19 mouse cellular contexts compared by ENCODE assay signal in genomic region chr11:106180449-106180801, GRCm38 (mm10). TPM values are rescaled to one million over a fixed set of nuclear protein-coding genes. Genes with fewer than 3 reads are reported as not detected.
DNase-seq lines count a peak whose midpoint lies in the region; ATAC-seq and TF ChIP-seq lines count a peak whose summit lies in the region.
"Had no signal": no experiment of that assay in that cellular context is flagged by ENCODE, and none has a peak within 500 bp of the region (broad histone marks: within the 10 kb centered on the region; RNA-seq: fewer than 3 reads in every experiment).

No protein-coding gene starts in this region.

- H3K4me2 ChIP-seq in embryonic facial prominence, embryonic 13.5 days: no peak overlapping the region
- no peak overlapping the region for H3K4me2 ChIP-seq in embryonic facial prominence, embryonic 14.5 days (ENCODE audit: low read depth, low read length)
- H3K4me2 ChIP-seq: forebrain, embryonic 12.5 days; heart, embryonic 11.5 days; heart, embryonic 15.5 days; hindbrain, embryonic 14.5 days had no signal

- no peak for TF ChIP-seq CTCF in spleen, adult 2 months (IDR thresholded peaks at IDR 0.05; ENCODE audit: extremely low read depth, insufficient read depth, insufficient read length, insufficient replicate concordance)
- no peak for TF ChIP-seq CTCF in small intestine, adult 2 months (IDR thresholded peaks at IDR 0.05; ENCODE audit: extremely low read depth, insufficient read length, insufficient replicate concordance, low read depth, low read length)

- H3K27ac ChIP-seq in embryonic facial prominence, embryonic 13.5 days: peak overlapping the region; percentile 83
- H3K27ac ChIP-seq in embryonic facial prominence, embryonic 10.5 days (replicated peaks): no peak overlapping the region
- H3K27ac ChIP-seq in spleen, adult 2 months (ENCODE audit: insufficient read depth, low read length): peak overlapping the region; percentile 41
- H3K27ac ChIP-seq in embryonic facial prominence, embryonic 14.5 days (replicated peaks; ENCODE audit: low read depth, low read length): peak overlapping the region; percentile 55; the same call in 1 of the 2 replicates
- peak overlapping the region; percentile 67; the same call in 1 of the 2 replicates for H3K27ac ChIP-seq in small intestine, adult 2 months (ENCODE audit: insufficient read depth, low read depth, low read length)
- H3K27ac ChIP-seq: forebrain, embryonic 12.5 days; heart, adult 2 months; heart, embryonic 15.5 days; hindbrain, embryonic 10.5 days; hindbrain, embryonic 14.5 days had no signal

- H3K36me3 ChIP-seq in embryonic facial prominence, embryonic 13.5 days: peaks cover 24% of the 10 kb centered on the region
- peaks cover 20% of the 10 kb centered on the region; the same call in 1 of the 2 replicates for H3K36me3 ChIP-seq in embryonic facial prominence, embryonic 10.5 days (replicated peaks)
- H3K36me3 ChIP-seq in spleen, adult 2 months (ENCODE audit: control insufficient read depth, insufficient read depth, low read length): peaks cover 5% of the 10 kb centered on the region
- H3K36me3 ChIP-seq in embryonic facial prominence, embryonic 14.5 days (ENCODE audit: control insufficient read depth, insufficient read depth, low read length): peaks cover 26% of the 10 kb centered on the region
- no peaks in the 10 kb centered on the region for H3K36me3 ChIP-seq in small intestine, adult 2 months (ENCODE audit: control insufficient read depth, insufficient read depth, low read length)

- no peaks in the 10 kb centered on the region for H3K27me3 ChIP-seq in embryonic facial prominence, embryonic 13.5 days
- H3K27me3 ChIP-seq in embryonic facial prominence, embryonic 10.5 days (replicated peaks; ENCODE audit: low read depth, poor library complexity, severe bottlenecking): no peaks in the 10 kb centered on the region
- H3K27me3 ChIP-seq in spleen, adult 2 months (ENCODE audit: control insufficient read depth, insufficient read depth, low read length): no peaks in the 10 kb centered on the region
- no peaks in the 10 kb centered on the region for H3K27me3 ChIP-seq in embryonic facial prominence, embryonic 14.5 days (replicated peaks; ENCODE audit: control insufficient read depth, insufficient read depth, low read length)
- H3K27me3 ChIP-seq in small intestine, adult 2 months (ENCODE audit: control insufficient read depth, insufficient read depth, low read length): no peaks in the 10 kb centered on the region
- H3K27me3 ChIP-seq: forebrain, embryonic 12.5 days; heart, embryonic 15.5 days had no signal

- WGBS in embryonic facial prominence, embryonic 13.5 days: 86% methylated on average over 2 of the region's 2 CpGs
- 84% methylated on average over 2 of the region's 2 CpGs for WGBS in embryonic facial prominence, embryonic 10.5 days
- WGBS in spleen, adult 2 months: 45% methylated on average over 2 of the region's 2 CpGs
- 93% methylated on average over 2 of the region's 2 CpGs for WGBS in embryonic facial prominence, embryonic 14.5 days
- WGBS in small intestine, adult 2 months: 80% methylated on average over 2 of the region's 2 CpGs

- H3K4me3 ChIP-seq in embryonic facial prominence, embryonic 13.5 days: no peak overlapping the region
- H3K4me3 ChIP-seq in embryonic facial prominence, embryonic 10.5 days: no peak overlapping the region
- H3K4me3 ChIP-seq in spleen, adult 2 months (ENCODE audit: extremely low read depth, insufficient read depth, insufficient read length): no peak overlapping the region
- no peak overlapping the region for H3K4me3 ChIP-seq in embryonic facial prominence, embryonic 14.5 days (ENCODE audit: low read depth, low read length)
- H3K4me3 ChIP-seq in small intestine, adult 2 months (ENCODE audit: low read depth, low read length): no peak overlapping the region
- H3K4me3 ChIP-seq: forebrain, embryonic 12.5 days; heart, adult 2 months; heart, embryonic 15.5 days; hindbrain, embryonic 10.5 days had no signal

- H3K4me1 ChIP-seq in embryonic facial prominence, embryonic 13.5 days: peaks cover 20% of the 10 kb centered on the region
- peaks cover 11% of the 10 kb centered on the region for H3K4me1 ChIP-seq in embryonic facial prominence, embryonic 10.5 days
- peaks cover 6% of the 10 kb centered on the region; the same call in 1 of the 2 replicates for H3K4me1 ChIP-seq in spleen, adult 2 months (ENCODE audit: control insufficient read depth, insufficient read depth, insufficient read length)
- H3K4me1 ChIP-seq in embryonic facial prominence, embryonic 14.5 days (ENCODE audit: control insufficient read depth, insufficient read depth, low read length): no peaks in the 10 kb centered on the region; the same call in 1 of the 2 replicates
- H3K4me1 ChIP-seq in small intestine, adult 2 months (ENCODE audit: control insufficient read depth, insufficient read depth, insufficient read length, low read length): peaks cover 2% of the 10 kb centered on the region; the same call in 1 of the 2 replicates
- H3K4me1 ChIP-seq: forebrain, embryonic 12.5 days; heart, embryonic 15.5 days had no signal

- no peak for DNase-seq in embryonic facial prominence, embryonic 10.5 days (ENCODE audit: low spot score)
- peak in 1 of 2 experiments; percentile 9 for DNase-seq in spleen, adult 2 months (ENCODE audit: low read depth in 1 of 2, low spot score in 2 of 2)
- DNase-seq in spleen, adult 18-20 months: no peak
- no peak for DNase-seq in embryonic facial prominence, embryonic 14.5 days (ENCODE audit: low spot score)
- no peak for DNase-seq in heart, adult 11 months
- DNase-seq in thymus, postnatal 10 days (ENCODE audit: low spot score in 2 of 2): no peak
- DNase-seq: adrenal gland, adult 2 months; adrenal gland, postnatal 25 days; heart, adult 2 months; heart, postnatal 14 days had no signal

- ATAC-seq in embryonic facial prominence, embryonic 13.5 days (ENCODE audit: insufficient number of reproducible peaks, insufficient read depth, low FRiP score, low TSS enrichment, low read depth): no peak
- ATAC-seq in embryonic facial prominence, embryonic 14.5 days (ENCODE audit: low read depth): no peak
- ATAC-seq: forebrain, embryonic 16.5 days; intestine, embryonic 16.5 days had no signal

- TF ChIP-seq POLR2A in spleen, adult 2 months (IDR thresholded peaks at IDR 0.05; ENCODE audit: low read depth, low read length): no peak
- no peak for TF ChIP-seq POLR2A in small intestine, adult 2 months (IDR thresholded peaks at IDR 0.05; ENCODE audit: low read depth, low read length)

- H3K9me3 ChIP-seq in embryonic facial prominence, embryonic 13.5 days: no peaks in the 10 kb centered on the region
- H3K9me3 ChIP-seq in embryonic facial prominence, embryonic 10.5 days: no peaks in the 10 kb centered on the region
- H3K9me3 ChIP-seq in embryonic facial prominence, embryonic 14.5 days (ENCODE audit: control insufficient read depth, low read length): no peaks in the 10 kb centered on the region
- H3K9me3 ChIP-seq: forebrain, embryonic 12.5 days; heart, embryonic 15.5 days; hindbrain, embryonic 10.5 days had no signal

- peak overlapping the region; percentile 61 for H3K9ac ChIP-seq in embryonic facial prominence, embryonic 13.5 days
- no peak overlapping the region for H3K9ac ChIP-seq in embryonic facial prominence, embryonic 14.5 days (ENCODE audit: low read depth, low read length)
- H3K9ac ChIP-seq: forebrain, embryonic 12.5 days; heart, embryonic 15.5 days; hindbrain, embryonic 14.5 days had no signal

RNA-seq across cellular contexts. Expression of gene Limd2, which starts 19.8 kb away (rescaled TPM):
- 367 and 452 TPM in 2 replicates for polyA plus RNA-seq in embryonic facial prominence, embryonic 13.5 days (2015; fragmentation: Nextera tagmentation; extraction: Ambion mirVana)
- 445 and 476 TPM in 2 replicates for polyA plus RNA-seq in embryonic facial prominence, embryonic 10.5 days (2016; fragmentation: Nextera tagmentation; extraction: Ambion mirVana)
- 305 and 309 TPM in 2 replicates for polyA plus RNA-seq in spleen, adult 2 months (2012; rRNA removed)
- polyA plus RNA-seq in embryonic facial prominence, embryonic 14.5 days (2014; fragmentation: Nextera tagmentation; extraction: Ambion mirVana): 169 and 216 TPM in 2 replicates
- polyA plus RNA-seq in small intestine, adult 2 months (2012; rRNA removed): 11.8 and 21.7 TPM in 2 replicates

RNA-seq across cellular contexts. Expression of gene Gm10840, which starts 19.8 kb away (rescaled TPM):
- polyA plus RNA-seq in embryonic facial prominence, embryonic 13.5 days (2015; fragmentation: Nextera tagmentation; extraction: Ambion mirVana): not detected in 2 replicates
- polyA plus RNA-seq in embryonic facial prominence, embryonic 10.5 days (2016; fragmentation: Nextera tagmentation; extraction: Ambion mirVana): 1.5 TPM in 1 of 2 replicates, not detected in the other
- polyA plus RNA-seq in spleen, adult 2 months (2012; rRNA removed): 0.72 TPM in 1 of 2 replicates, not detected in the other
- not detected in 2 replicates for polyA plus RNA-seq in embryonic facial prominence, embryonic 14.5 days (2014; fragmentation: Nextera tagmentation; extraction: Ambion mirVana)
- not detected in 2 replicates for polyA plus RNA-seq in small intestine, adult 2 months (2012; rRNA removed)
- polyA plus RNA-seq: adrenal gland, adult 2 months; forebrain, embryonic 12.5 days; heart, adult 2 months; heart, embryonic 11.5 days; heart, embryonic 15.5 days; hindbrain, embryonic 14.5 days; intestine, embryonic 16.5 days had no signal

RNA-seq across cellular contexts. Expression of gene Strada, which starts 21.5 kb away (rescaled TPM):
- polyA plus RNA-seq in embryonic facial prominence, embryonic 13.5 days (2015; fragmentation: Nextera tagmentation; extraction: Ambion mirVana): 34.8 and 35.8 TPM in 2 replicates
- 40.0 and 40.4 TPM in 2 replicates for polyA plus RNA-seq in embryonic facial prominence, embryonic 10.5 days (2016; fragmentation: Nextera tagmentation; extraction: Ambion mirVana)
- 32.6 and 36.7 TPM in 2 replicates for polyA plus RNA-seq in spleen, adult 2 months (2012; rRNA removed)
- polyA plus RNA-seq in embryonic facial prominence, embryonic 14.5 days (2014; fragmentation: Nextera tagmentation; extraction: Ambion mirVana): 24.0 and 26.2 TPM in 2 replicates
- 4.4 and 7.4 TPM in 2 replicates for polyA plus RNA-seq in small intestine, adult 2 months (2012; rRNA removed)

RNA-seq across cellular contexts. Expression of gene Ccdc47, which starts 35.7 kb away (rescaled TPM):
- polyA plus RNA-seq in embryonic facial prominence, embryonic 13.5 days (2015; fragmentation: Nextera tagmentation; extraction: Ambion mirVana): 81.4 and 93.3 TPM in 2 replicates
- 71.2 and 72.9 TPM in 2 replicates for polyA plus RNA-seq in embryonic facial prominence, embryonic 10.5 days (2016; fragmentation: Nextera tagmentation; extraction: Ambion mirVana)
- 7.0 and 7.3 TPM in 2 replicates for polyA plus RNA-seq in spleen, adult 2 months (2012; rRNA removed)
- 76.0 and 77.4 TPM in 2 replicates for polyA plus RNA-seq in embryonic facial prominence, embryonic 14.5 days (2014; fragmentation: Nextera tagmentation; extraction: Ambion mirVana)
- 2.2 and 4.8 TPM in 2 replicates for polyA plus RNA-seq in small intestine, adult 2 months (2012; rRNA removed)

RNA-seq across cellular contexts. Expression of gene Ddx42, which starts 36.3 kb away (rescaled TPM):
- 81.2 and 90.4 TPM in 2 replicates for polyA plus RNA-seq in embryonic facial prominence, embryonic 13.5 days (2015; fragmentation: Nextera tagmentation; extraction: Ambion mirVana)
- polyA plus RNA-seq in embryonic facial prominence, embryonic 10.5 days (2016; fragmentation: Nextera tagmentation; extraction: Ambion mirVana): 107 and 108 TPM in 2 replicates
- 7.1 and 7.4 TPM in 2 replicates for polyA plus RNA-seq in spleen, adult 2 months (2012; rRNA removed)
- polyA plus RNA-seq in embryonic facial prominence, embryonic 14.5 days (2014; fragmentation: Nextera tagmentation; extraction: Ambion mirVana): 62.7 and 69.1 TPM in 2 replicates
- 2.1 and 5.2 TPM in 2 replicates for polyA plus RNA-seq in small intestine, adult 2 months (2012; rRNA removed)
